Mouse (Mus musculus) left cerebral cortex, postnatal 10 days (tissue): Measurements from ENCODE around the gene Ttpal. TPM values are rescaled to one million over a fixed set of nuclear protein-coding genes. Genes with fewer than 3 reads are reported as not detected.
A peak's percentile ranks its signal among the peaks of the same experiment; 100 is the strongest.
"Not testable (repeated sequence)": the region's sequence is repeated elsewhere in the genome, so short reads cannot be mapped to it uniquely, and the experiment has no call there.

Source experiments
- DNase-seq, 2 experiments: peaks; one replicate each; pipeline ENCODE4 v3.0.0; 2021 to 2022; ENCODE audit warnings: low spot score in 2 of 2, mixed read lengths in 1 of 2; ENCODE audit errors: extremely low spot score in 1 of 2
- intact Hi-C: fragments of 180-260 bp; cut with DNase I; formaldehyde crosslinking; loops from one replicate; pipeline ENCODE4 v1.15.1; 2025
- total RNA-seq, 2 experiments: library from RNA; stranded (reverse); gene quantifications; 2 replicates each; pipeline ENCODE4 v1.2.3; 2021

Gene Ttpal
- total RNA-seq, 2 experiments from 2014 or later = 54.9 to 59.8 TPM

GRCm38 (mm10) chr2:163645700-163646460 lies 43.8 kb downstream of the Ttpal start:
- intact Hi-C loops = no loop called here
- no peak for DNase-seq

GRCm38 (mm10) chr2:163646461-163647080 lies 44.5 kb downstream of the Ttpal start:
- intact Hi-C loops = no loop called here
- no peak for DNase-seq

- DNase-seq, intact Hi-C loops: not testable (repeated sequence)
Measured at GRCm38 (mm10) chr2:163655699-163656098, 53.6 kb downstream of the Ttpal start.

GRCm38 (mm10) chr2:163657486-163657885 lies 55.4 kb downstream of the Ttpal start:
- DNase-seq = no peak
- intact Hi-C loops = no loop called here

GRCm38 (mm10) chr2:163657975-163658886 lies 56.1 kb downstream of the Ttpal start, which contains the start of gene Pkig:
TSS of gene Pkig (plus strand) at chr2:163658386.
- DNase-seq = peak; percentile 76 to 94
- intact Hi-C loops = no loop called here

- peak in 1 of 2 experiments; percentile 35 for DNase-seq
- intact Hi-C loops = no loop called here
Measured at GRCm38 (mm10) chr2:163658941-163659340, 56.8 kb downstream of the Ttpal start.

GRCm38 (mm10) chr2:163659431-163659830 lies 57.3 kb downstream of the Ttpal start:
- no peak for DNase-seq
- intact Hi-C loops = no loop called here

GRCm38 (mm10) chr2:163660103-163660701 lies 58.1 kb downstream of the Ttpal start:
- DNase-seq = no peak
- intact Hi-C loops = loop anchor here (5.0 kb wide), 1 partner anchor 57 kb away; no protein-coding TSS in a partner anchor

- DNase-seq = no peak
- intact Hi-C loops = loop anchor here (5.0 kb wide), 1 partner anchor 56 kb away; no protein-coding TSS in a partner anchor
Measured at GRCm38 (mm10) chr2:163661371-163661850, 59.3 kb downstream of the Ttpal start.

- DNase-seq = no peak
- intact Hi-C loops = loop anchor here (5.0 kb wide), 1 partner anchor 55 kb away; no protein-coding TSS in a partner anchor
Measured at GRCm38 (mm10) chr2:163662076-163662475, 60.0 kb downstream of the Ttpal start.

GRCm38 (mm10) chr2:163662698-163663221 lies 60.6 kb downstream of the Ttpal start:
- intact Hi-C loops = loop anchor here (5.0 kb wide), 1 partner anchor 55 kb away; no protein-coding TSS in a partner anchor
- no peak for DNase-seq

- no peak for DNase-seq
- intact Hi-C loops = loop anchor here (5.0 kb wide), 1 partner anchor 53 kb away; no protein-coding TSS in a partner anchor
Measured at GRCm38 (mm10) chr2:163663930-163664329, 61.8 kb downstream of the Ttpal start.

- intact Hi-C loops = no loop called here
- no peak for DNase-seq
Measured at GRCm38 (mm10) chr2:163667045-163667444, 64.9 kb downstream of the Ttpal start.

Other genes starting within 250 kb of the Ttpal start
- under 1 TPM; 0.61 to 0.75 TPM for gene Jph2, start 204.3 kb upstream of the Ttpal start, total RNA-seq
- 10 to 100 TPM; 19.5 to 21.6 TPM for gene Oser1, start 177.6 kb upstream of the Ttpal start, total RNA-seq
- gene Gdap1l1, start 163.8 kb upstream of the Ttpal start, total RNA-seq = 10 to 100 TPM; 95.2 to 95.5 TPM
- gene Fitm2, start 129.7 kb upstream of the Ttpal start, total RNA-seq = 10 to 100 TPM; 17.0 to 18.9 TPM
- under 1 TPM in 1 of 2 experiments, not detected in 1; 0.55 TPM for gene R3hdml, start 110.0 kb upstream of the Ttpal start, total RNA-seq
- not detected for gene Hnf4a, start 95.5 kb upstream of the Ttpal start, total RNA-seq
- 100 to 1,000 TPM; 213 to 225 TPM for gene Serinc3, start 42.8 kb downstream of the Ttpal start, total RNA-seq
- gene Pkig, start 56.1 kb downstream of the Ttpal start, total RNA-seq = 10 to 100 TPM; 95.0 to 98.5 TPM
- 1 to 10 TPM; 3.7 to 3.8 TPM for gene Ada, start 147.9 kb downstream of the Ttpal start, total RNA-seq
- gene Ccn5, start 218.5 kb downstream of the Ttpal start, total RNA-seq = under 1 TPM in 1 of 2 experiments, not detected in 1; 0.32 TPM